Mouse (Mus musculus): ENCODE data around the gene Klrg1. TPM values are rescaled to one million over a fixed set of nuclear protein-coding genes. Genes with fewer than 3 reads are reported as not detected.

Klrg1 gene
- not detected for total RNA-seq (2023)

DNA sequence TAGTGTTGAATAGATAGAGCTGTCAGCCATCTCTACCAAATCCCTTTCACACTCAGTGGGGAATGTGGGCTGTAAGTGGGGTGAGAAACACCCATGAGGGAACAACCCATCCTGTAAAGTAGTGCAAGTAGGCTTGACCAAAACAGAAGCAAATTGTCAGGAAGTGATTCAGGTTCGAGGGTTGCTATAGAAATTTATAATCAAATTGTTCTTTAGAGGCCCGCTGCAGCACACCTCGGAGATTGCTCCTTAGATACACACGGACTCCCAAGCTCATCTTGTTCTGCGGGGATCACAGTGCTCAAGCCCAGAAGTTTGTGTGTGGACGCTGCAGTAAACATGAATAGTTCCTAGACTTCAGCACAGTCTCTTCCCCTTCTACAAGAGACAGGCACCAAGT lies at the start of gene Klrg1:
TSS of gene Klrg1 (minus strand) at position 101 of the 400 bp plus-strand sequence.

DNA sequence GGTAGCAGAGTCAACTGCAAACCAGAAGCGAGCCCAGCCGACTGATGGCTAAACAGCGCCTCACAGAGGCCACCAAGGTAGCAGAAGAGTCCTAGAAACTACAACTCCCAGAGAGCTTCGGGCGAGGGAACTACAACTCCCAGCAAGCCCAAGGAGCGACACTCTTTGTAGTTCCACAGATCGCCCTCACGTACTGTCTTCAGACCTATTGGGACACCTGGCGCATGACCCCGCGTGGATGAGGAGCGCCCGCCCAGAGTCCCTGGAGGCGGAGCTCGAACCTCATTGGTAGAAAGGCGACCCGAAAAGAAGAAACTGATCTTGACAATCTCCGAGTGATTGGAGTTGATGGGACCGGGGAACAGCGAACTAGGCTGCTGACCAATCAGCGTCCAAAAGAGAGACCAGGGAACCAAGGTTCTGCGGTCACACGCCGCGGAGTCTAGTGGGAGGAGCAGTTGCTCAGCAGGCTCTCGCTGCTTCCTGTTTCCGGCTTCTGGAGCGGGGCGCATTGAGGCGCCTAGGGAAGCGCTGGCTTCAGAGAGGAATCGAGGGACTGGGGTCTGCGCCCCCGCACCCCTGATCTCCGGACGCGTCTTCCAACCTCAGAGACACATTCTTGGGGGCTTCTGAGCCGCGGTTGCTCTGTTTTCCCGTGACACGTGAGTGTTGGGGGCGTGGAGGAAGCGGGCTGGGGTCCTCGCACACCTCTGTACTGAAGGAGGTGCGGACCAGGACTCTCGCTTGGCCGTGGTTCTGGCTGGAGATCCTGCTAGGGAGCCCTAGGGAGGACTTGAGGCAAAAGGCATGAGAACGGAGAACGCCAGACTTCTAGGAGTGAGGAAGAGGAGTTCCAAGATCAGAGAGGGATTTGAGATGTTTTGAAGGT lies 26.1 kb upstream of the Klrg1 start, which contains the start of gene M6pr:
TSS of gene M6pr (plus strand) at position 216 of the 889 bp plus-strand sequence.

Other genes with a start within 250 kb of the Klrg1 start
- gene M6pr, start 25.8 kb upstream of the Klrg1 start, total RNA-seq (2023), result 100 to 1,000 TPM; 111 to 120 TPM
- gene Phc1, start 57.7 kb upstream of the Klrg1 start, total RNA-seq (2023), result 10 to 100 TPM; 11.2 to 11.7 TPM
- gene Rimklb, start 215.9 kb upstream of the Klrg1 start, total RNA-seq (2023), result not detected
- not detected for gene Mfap5, start 223.0 kb upstream of the Klrg1 start, total RNA-seq (2023)